Mouse (Mus musculus) stomach, embryonic 14.5 days (tissue): ENCODE measurements around the gene Mcemp1. TPM values are rescaled to one million over a fixed set of nuclear protein-coding genes. Genes with fewer than 3 reads are reported as not detected.
A peak's percentile ranks its signal among the peaks of the same experiment; 100 is the strongest.

ENCODE experiments used
- ATAC-seq: fragments of 200-750 bp; cut with Nextera tagmentation; 2 replicates; pipeline ENCODE4 v1.8.0; 2017; ENCODE audit warnings: low read depth, moderate TSS enrichment; ENCODE audit not compliant: insufficient number of reproducible peaks, insufficient read depth, low FRiP score
- H3K27ac ChIP-seq: fragments of 300-500 bp; sonication (generic); 2 replicates; pipeline ENCODE4 v1.5.1; 2014; ENCODE audit warnings: mild to moderate bottlenecking, low read length, moderate library complexity, mixed read lengths
- H3K27me3 ChIP-seq: fragments of 300-500 bp; sonication (generic); 2 replicates; pipeline ENCODE4 v1.6.1; 2014; ENCODE audit warnings: low read length, control low read depth, mixed read lengths; ENCODE audit not compliant: control insufficient read depth, insufficient read depth
- H3K36me3 ChIP-seq: fragments of 300-500 bp; sonication (generic); 2 replicates; pipeline ENCODE4 v1.6.1; 2014; ENCODE audit warnings: mild to moderate bottlenecking, control low read depth, low read length, moderate library complexity, mixed read lengths; ENCODE audit not compliant: control insufficient read depth, insufficient read depth
- H3K4me1 ChIP-seq: fragments of 300-500 bp; sonication (generic); 2 replicates; pipeline ENCODE4 v1.6.1; 2014; ENCODE audit warnings: low read length, control low read depth, mixed read lengths; ENCODE audit not compliant: control insufficient read depth, insufficient read depth
- H3K4me2 ChIP-seq: fragments of 300-500 bp; sonication (generic); replicated peaks from 2 replicates; pipeline ENCODE4 v1.6.1; 2014; ENCODE audit warnings: low read depth, low read length, control low read depth
- H3K4me3 ChIP-seq: fragments of 300-500 bp; sonication (generic); 2 replicates; pipeline ENCODE4 v1.5.1; 2014; ENCODE audit warnings: low read depth, low read length, control low read depth
- H3K9ac ChIP-seq: fragments of 300-500 bp; sonication (generic); replicated peaks from 2 replicates; pipeline ENCODE4 v1.6.1; 2014; ENCODE audit warnings: low read depth, mild to moderate bottlenecking, control low read depth, low read length, moderate library complexity, mixed read lengths
- H3K9me3 ChIP-seq: fragments of 300-500 bp; sonication (generic); 2 replicates; pipeline ENCODE4 v1.6.1; 2016; ENCODE audit warnings: low read depth, low read length, control low read depth; ENCODE audit not compliant: control insufficient read depth
- WGBS: fragments of 180-500 bp; shearing (Covaris S2); extraction: QIAGEN DNeasy Blood & Tissue Kit; methylation state at CpG from one replicate; pipeline ENCODE4 v1.1.7; 2014; 5-methylcytosine and 5-hydroxymethylcytosine counted together
- polyA plus RNA-seq: library from polyadenylated mRNA; unstranded; fragments of >200 nt; fragmentation: Nextera tagmentation; extraction: Ambion mirVana; gene quantifications from 2 replicates; pipeline ENCODE4 v1.2.1, GENCODE M21; 2014

Gene Mcemp1
- polyA plus RNA-seq, 1 experiment from 2014 or later = 0.27 TPM

- ATAC-seq = 0 out of 2 replicates have a peak, but pooled peaks have one; percentile 39
- Histone ChIP-seq H3K27ac (no peak overlapping the region), H3K9ac (no peak overlapping the region), H3K36me3 (no peaks in the 10 kb centered on the region; the same call in 1 of the 2 replicates), H3K4me1 (no peaks in the 10 kb centered on the region), H3K4me3 (no peak overlapping the region), H3K4me2 (no peak overlapping the region), H3K27me3 (no peaks in the 10 kb centered on the region), H3K9me3 (no peaks in the 10 kb centered on the region)
- WGBS = 23% methylated on average over 5 of the region's 5 CpGs
These were observed 19.8 kb upstream of the Mcemp1 start for GRCm38 (mm10) chr8:3645804-3646203.

- Histone ChIP-seq H3K4me1 (no peaks in the 10 kb centered on the region), H3K27ac (no peak overlapping the region), H3K9me3 (no peaks in the 10 kb centered on the region), H3K36me3 (no peaks in the 10 kb centered on the region), H3K27me3 (no peaks in the 10 kb centered on the region), H3K9ac (no peak overlapping the region), H3K4me2 (no peak overlapping the region), H3K4me3 (no peak overlapping the region)
- WGBS = 78% methylated on average over 6 of the region's 6 CpGs
- ATAC-seq = no peak
These were observed 18.6 kb upstream of the Mcemp1 start for GRCm38 (mm10) chr8:3646824-3647531.

GRCm38 (mm10) chr8:3647561-3647960 is 18.0 kb upstream of the Mcemp1 start:
- no peak overlapping the region for H3K4me3 ChIP-seq
- ATAC-seq = no peak

GRCm38 (mm10) chr8:3648268-3648667 is 17.3 kb upstream of the Mcemp1 start:
- Histone ChIP-seq H3K27me3 (no peaks in the 10 kb centered on the region), H3K4me1 (no peaks in the 10 kb centered on the region), H3K4me2 (no peak overlapping the region), H3K4me3 (no peak overlapping the region), H3K9me3 (no peaks in the 10 kb centered on the region), H3K27ac (no peak overlapping the region), H3K36me3 (no peaks in the 10 kb centered on the region), H3K9ac (no peak overlapping the region)
- ATAC-seq = no peak
- 81% methylated on average over 2 of the region's 2 CpGs for WGBS

More at GRCm38 (mm10) chr8:3647561-3647960, 18.0 kb upstream of the Mcemp1 start:
- Histone ChIP-seq H3K4me2 (no peak overlapping the region), H3K27me3 (no peaks in the 10 kb centered on the region), H3K36me3 (no peaks in the 10 kb centered on the region), H3K27ac (no peak overlapping the region), H3K9ac (no peak overlapping the region), H3K4me1 (no peaks in the 10 kb centered on the region), H3K9me3 (no peaks in the 10 kb centered on the region)
- 68% methylated on average over 4 of the region's 4 CpGs for WGBS

- no peak overlapping the region for H3K4me2 ChIP-seq
- H3K4me3 ChIP-seq = no peak overlapping the region
- no peak for ATAC-seq
- no peaks in the 10 kb centered on the region for H3K36me3 ChIP-seq
- H3K27ac ChIP-seq = no peak overlapping the region
- H3K4me1 ChIP-seq = no peaks in the 10 kb centered on the region
- H3K9me3 ChIP-seq = no peaks in the 10 kb centered on the region
- no peak overlapping the region for H3K9ac ChIP-seq
- no peaks in the 10 kb centered on the region for H3K27me3 ChIP-seq
- 37% methylated on average over 1 of the region's 1 CpGs for WGBS
These were observed 16.6 kb upstream of the Mcemp1 start for GRCm38 (mm10) chr8:3648990-3649389.

GRCm38 (mm10) chr8:3652845-3653244 is 12.7 kb upstream of the Mcemp1 start:
- Histone ChIP-seq H3K4me1 (no peaks in the 10 kb centered on the region), H3K27ac (no peak overlapping the region), H3K36me3 (no peaks in the 10 kb centered on the region), H3K4me3 (no peak overlapping the region), H3K9me3 (no peaks in the 10 kb centered on the region), H3K9ac (no peak overlapping the region), H3K4me2 (no peak overlapping the region), H3K27me3 (no peaks in the 10 kb centered on the region)
- no peak for ATAC-seq
- 63% methylated on average over 3 of the region's 3 CpGs for WGBS

- Histone ChIP-seq H3K4me2 (no peak overlapping the region), H3K36me3 (no peaks in the 10 kb centered on the region), H3K9ac (no peak overlapping the region), H3K4me3 (no peak overlapping the region), H3K27me3 (no peaks in the 10 kb centered on the region), H3K4me1 (no peaks in the 10 kb centered on the region), H3K9me3 (no peaks in the 10 kb centered on the region), H3K27ac (no peak overlapping the region)
- no peak for ATAC-seq
- 68% methylated on average over 11 of the region's 11 CpGs for WGBS
These were observed 10.6 kb upstream of the Mcemp1 start for GRCm38 (mm10) chr8:3654726-3655508.

- no peak within 1 kb of the TSS for H3K4me2 ChIP-seq
- H3K9ac ChIP-seq = no peak within 1 kb of the TSS
- H3K4me3 ChIP-seq = no peak within 1 kb of the TSS
- H3K4me1 ChIP-seq = no peaks in the 10 kb centered on the region
- no peaks in the 10 kb centered on the region for H3K27me3 ChIP-seq
- H3K9me3 ChIP-seq = no peaks in the 10 kb centered on the region
- no peak within 1 kb of the TSS for H3K27ac ChIP-seq
- no peak for ATAC-seq
- no peaks in the 10 kb centered on the region for H3K36me3 ChIP-seq
- 66% methylated on average over 3 of the region's 3 CpGs for WGBS
These were observed 10.0 kb upstream of the Mcemp1 start, which contains the start of gene Retn for GRCm38 (mm10) chr8:3655526-3655925. Gene Retn, plus strand, starts transcription at chr8:3655770.
